Mouse (Mus musculus) gastrocnemius, adult 2 months (tissue): ENCODE measurements around the gene Atp11a. TPM values are rescaled to one million over a fixed set of nuclear protein-coding genes. Genes with fewer than 3 reads are reported as not detected.

Source experiments
- DNase-seq: peaks from one replicate; pipeline ENCODE4 v3.0.0; 2022
- H3K27ac ChIP-seq: fragments of 200-600 bp; 2 replicates; pipeline ENCODE4 v1.8.1; 2022; ENCODE audit warnings: mild to moderate bottlenecking
- H3K4me3 ChIP-seq: fragments of 200-600 bp; 2 replicates; pipeline ENCODE4 v1.8.1; 2022; ENCODE audit warnings: mild to moderate bottlenecking, moderate library complexity
- CTCF ChIP-seq: fragments of 200-600 bp; IDR thresholded peaks from 2 replicates; pipeline ENCODE4 v1.8.1; 2022; ENCODE audit warnings: antibody characterized with exemption, mild to moderate bottlenecking, moderate library complexity
- intact Hi-C: fragments of 180-260 bp; cut with DNase I; formaldehyde crosslinking; loops from one replicate; pipeline ENCODE4 v1.15.1; 2025
- total RNA-seq, 2 experiments: library from RNA; stranded (reverse); gene quantifications; 2 replicates each; pipeline ENCODE4 v1.2.3; 2021

Gene Atp11a
- total RNA-seq, 2 experiments from 2014 or later: 27.1 to 30.9 TPM

DNA sequence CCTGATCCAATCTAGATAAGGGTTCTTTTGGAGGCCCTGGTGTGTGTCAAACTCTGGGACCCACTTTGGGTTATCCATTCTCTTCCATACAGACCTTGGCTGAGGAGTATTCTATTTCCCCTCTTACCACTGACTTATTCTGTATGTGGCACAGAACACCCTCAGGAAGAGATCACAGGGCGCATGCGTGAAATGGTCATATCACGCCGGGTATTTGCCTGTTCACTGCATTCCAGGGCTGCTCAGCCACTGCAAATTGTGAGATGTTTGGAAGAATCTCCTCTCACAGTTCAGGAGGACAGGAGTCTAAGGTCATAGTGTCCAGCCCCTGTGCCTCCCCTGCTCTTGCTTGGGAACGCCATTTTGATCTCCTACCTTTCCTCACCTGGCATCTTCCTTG is 113.8 kb downstream of the Atp11a start:
- no peak for DNase-seq
- Histone ChIP-seq H3K27ac (no peak overlapping the region), H3K4me3 (no peak overlapping the region)
- intact Hi-C loops: no loop called here
- no peak for TF ChIP-seq CTCF

DNA sequence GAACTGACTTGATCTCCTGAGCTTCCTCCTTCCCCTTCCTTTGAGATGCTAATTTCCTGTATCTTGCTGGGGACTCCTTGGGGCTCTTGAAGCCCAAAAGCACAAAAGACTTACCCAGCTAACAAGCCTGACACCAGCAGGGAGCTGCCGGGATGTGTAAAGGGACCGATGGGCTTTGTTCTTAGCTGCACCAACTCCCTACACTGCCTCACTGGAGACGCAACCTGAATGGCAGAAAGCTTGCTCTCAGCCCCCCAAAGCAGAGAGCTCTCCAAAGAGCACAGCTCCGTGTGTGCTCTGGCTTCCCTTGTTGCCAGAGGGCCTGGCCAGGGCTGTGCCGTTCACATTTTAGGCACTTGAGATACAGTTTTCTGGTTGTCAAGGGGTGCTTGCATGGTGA is 114.6 kb downstream of the Atp11a start:
- no peak for TF ChIP-seq CTCF
- Histone ChIP-seq H3K4me3 (no peak overlapping the region), H3K27ac (no peak overlapping the region)
- no peak for DNase-seq
- intact Hi-C loops: no loop called here

- no peak for TF ChIP-seq CTCF
- no peak overlapping the region for H3K27ac ChIP-seq
- H3K4me3 ChIP-seq: peak overlapping the region; percentile 76
- intact Hi-C loops: no loop called here
- no peak for DNase-seq
Measured at GRCm38 (mm10) chr8:12872983-12873356, 116.2 kb downstream of the Atp11a start.

DNA sequence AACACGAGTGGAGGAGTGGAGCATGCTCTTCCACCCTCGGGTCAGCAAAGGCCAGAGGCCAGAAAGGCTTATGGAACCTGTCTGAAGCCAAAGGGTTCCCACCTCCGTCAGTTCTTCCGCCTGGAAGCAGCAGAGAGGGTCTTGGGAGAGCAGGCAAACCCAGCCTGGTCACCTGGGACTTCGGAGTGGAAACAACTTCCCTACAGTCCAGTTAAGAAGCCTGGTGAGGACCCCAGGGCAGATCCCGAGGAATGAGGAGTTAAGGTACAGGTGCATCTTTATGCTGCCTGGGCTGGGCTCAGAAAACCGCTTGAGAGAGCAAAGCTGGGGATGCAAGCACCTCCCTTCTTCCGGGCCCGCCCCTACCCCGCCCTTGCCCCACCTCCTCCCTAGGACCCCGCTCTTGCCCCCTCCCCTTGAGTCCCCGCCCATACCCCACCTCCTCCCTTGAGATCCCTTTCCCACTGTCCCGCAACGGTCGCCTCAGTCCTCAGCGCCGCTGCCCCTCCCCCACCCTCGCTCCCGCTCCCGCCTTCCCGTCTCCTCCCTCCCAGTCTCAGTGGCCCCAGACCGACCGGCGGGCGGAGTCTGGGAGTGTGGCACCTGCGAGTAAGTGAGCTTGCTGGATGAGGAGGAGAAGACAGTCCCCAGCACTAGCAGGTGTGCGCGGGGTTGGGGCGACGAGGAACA is 116.7 kb downstream of the Atp11a start, which contains the start of gene Mcf2l:
Mcf2l (plus strand) TSS at position 450 of the 690 bp plus-strand sequence.
- Histone ChIP-seq H3K4me3 (peak within 1 kb of the TSS; percentile 76), H3K27ac (no peak within 1 kb of the TSS)
- TF ChIP-seq CTCF: no peak
- DNase-seq: peak; percentile 61
- intact Hi-C loops: no loop called here

- DNase-seq: peak; percentile 47
- Histone ChIP-seq H3K4me3 (peak overlapping the region; percentile 76), H3K27ac (no peak overlapping the region)
- no peak for TF ChIP-seq CTCF
- intact Hi-C loops: no loop called here
Measured at GRCm38 (mm10) chr8:12874194-12874791, 117.5 kb downstream of the Atp11a start.

GRCm38 (mm10) chr8:12874971-12875370 is 118.2 kb downstream of the Atp11a start:
- no peak for TF ChIP-seq CTCF
- H3K27ac ChIP-seq: no peak overlapping the region
- no peak overlapping the region for H3K4me3 ChIP-seq
- DNase-seq: no peak
- intact Hi-C loops: no loop called here

- TF ChIP-seq CTCF: no peak
- no peak overlapping the region for H3K4me3 ChIP-seq
- DNase-seq: no peak
- intact Hi-C loops: no loop called here
- H3K27ac ChIP-seq: no peak overlapping the region
Measured at GRCm38 (mm10) chr8:12877126-12877525, 120.3 kb downstream of the Atp11a start.

DNA sequence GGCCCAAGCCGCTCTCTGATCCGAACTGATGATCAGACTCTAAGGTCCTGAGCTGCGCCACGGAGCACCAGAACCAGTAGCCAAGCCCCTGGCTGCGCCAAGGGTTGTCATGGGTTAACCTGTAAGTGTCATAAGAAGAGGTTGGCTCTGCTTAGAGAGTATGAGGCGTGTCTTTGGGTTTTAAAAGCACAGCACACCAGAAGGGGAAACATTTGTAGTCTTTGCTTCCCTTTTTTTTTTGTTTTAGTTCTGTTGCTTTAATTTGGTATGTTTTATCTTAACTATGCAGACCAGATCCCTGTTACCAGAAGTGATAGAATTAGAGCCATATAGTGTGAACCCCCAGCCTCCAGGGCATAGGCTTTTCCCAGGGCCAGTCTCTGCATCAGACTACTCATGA is 123.3 kb downstream of the Atp11a start:
- no peak overlapping the region for H3K4me3 ChIP-seq
- DNase-seq: no peak
- no peak overlapping the region for H3K27ac ChIP-seq
- intact Hi-C loops: no loop called here
- TF ChIP-seq CTCF: no peak

DNA sequence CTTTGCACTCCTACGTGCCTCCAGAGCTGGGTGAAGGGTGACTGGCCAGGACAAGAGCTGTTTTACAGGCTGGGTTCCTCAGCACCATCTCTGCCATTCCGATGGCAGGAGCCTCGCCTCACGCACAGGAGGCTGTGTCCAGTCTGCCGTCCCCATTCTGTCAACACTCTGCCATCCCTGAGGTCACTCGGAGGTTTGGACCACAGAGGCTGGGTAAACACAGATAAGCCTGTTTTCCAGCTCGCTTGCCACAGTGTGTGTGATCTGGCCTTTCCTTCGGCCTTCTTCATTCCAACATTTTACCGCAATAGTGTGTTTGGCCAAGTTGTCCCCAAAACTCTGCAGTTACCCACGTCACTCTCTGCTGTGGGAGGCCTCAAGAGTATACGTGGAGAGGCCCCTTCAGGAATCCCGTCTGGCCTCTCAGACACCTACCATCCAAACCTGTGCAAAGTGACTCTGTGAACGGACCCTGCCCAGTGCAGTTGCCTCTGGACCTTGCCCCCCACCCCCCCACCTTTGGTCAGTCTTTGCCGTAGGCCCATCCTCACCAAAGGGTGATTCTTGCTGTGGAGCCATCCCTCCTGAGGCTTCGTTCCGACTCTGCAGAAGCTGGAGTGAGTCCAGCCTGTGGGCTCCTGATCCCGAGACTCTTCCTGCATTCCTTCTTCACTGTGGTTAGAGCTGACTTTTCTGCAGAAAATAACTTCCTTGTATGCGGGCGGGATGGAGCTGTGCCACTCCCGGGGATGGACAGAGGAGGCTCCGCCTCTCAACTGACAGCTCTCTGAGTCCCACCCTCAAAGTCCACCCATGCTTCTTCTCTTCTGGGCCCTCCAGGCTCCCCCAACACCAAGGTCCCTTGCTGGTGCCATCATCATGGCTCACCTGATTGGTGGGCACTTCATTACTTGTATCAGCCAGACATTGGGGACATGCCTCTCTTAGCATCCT is 126.5 kb downstream of the Atp11a start:
- intact Hi-C loops: no loop called here
- H3K27ac ChIP-seq: no peak overlapping the region
- DNase-seq: no peak
- no peak overlapping the region for H3K4me3 ChIP-seq
- TF ChIP-seq CTCF: no peak

- intact Hi-C loops: no loop called here
- H3K27ac ChIP-seq: no peak overlapping the region
- no peak overlapping the region for H3K4me3 ChIP-seq
- no peak for DNase-seq
- TF ChIP-seq CTCF: no peak
Measured at GRCm38 (mm10) chr8:12887772-12888435, 131.1 kb downstream of the Atp11a start.

DNA sequence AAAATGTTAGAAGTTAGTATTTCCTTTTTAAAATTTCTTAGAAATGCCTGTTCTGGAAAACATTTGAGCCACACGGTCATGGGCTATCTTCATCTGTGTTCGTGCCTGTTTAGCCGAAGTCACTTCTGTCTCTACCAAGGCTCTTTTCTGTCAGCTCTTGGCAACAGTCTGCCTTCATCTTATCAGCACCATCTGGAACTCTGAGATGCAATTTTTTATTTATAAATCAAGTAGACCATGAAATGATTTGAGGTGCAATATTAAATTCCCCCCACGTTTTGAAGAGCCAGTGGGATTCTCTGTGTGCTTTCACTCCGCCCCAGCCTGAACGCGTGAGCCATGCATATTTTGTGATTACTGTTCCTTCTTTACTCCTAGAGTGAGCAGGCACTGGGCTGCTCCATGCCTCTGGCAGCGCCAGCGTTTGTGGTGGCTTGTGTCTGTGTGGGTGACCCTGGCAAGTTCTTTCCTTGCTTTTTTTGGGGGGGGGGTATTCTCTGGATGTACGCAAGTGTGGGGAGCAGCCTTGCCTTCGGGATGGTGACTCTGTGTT is 132.3 kb downstream of the Atp11a start:
- DNase-seq: no peak
- no peak for TF ChIP-seq CTCF
- H3K27ac ChIP-seq: no peak overlapping the region
- intact Hi-C loops: no loop called here
- no peak overlapping the region for H3K4me3 ChIP-seq

- intact Hi-C loops: loop anchor here (10.0 kb wide), 3 partner anchors 82 to 402 kb away; partner anchors contain the start of genes Cul4a and Pcid2
- H3K27ac ChIP-seq: no peak overlapping the region
- H3K4me3 ChIP-seq: no peak overlapping the region
- DNase-seq: no peak
- TF ChIP-seq CTCF: no peak
Measured at GRCm38 (mm10) chr8:12892882-12893446, 136.2 kb downstream of the Atp11a start.
